Mouse (Mus musculus): ENCODE results near the gene Gm4778.

GRCm38 (mm10) chr3:94311376-94311775 is 47.5 kb downstream of the Gm4778 start:
- TF ChIP-seq CTCF (IDR thresholded peaks at IDR 0.05; ENCODE audit: borderline replicate concordance, control insufficient read depth, extremely low read depth, insufficient read depth, low read length, poor library complexity) (no peak), POLR2A (IDR thresholded peaks at IDR 0.05; ENCODE audit: control insufficient read depth, extremely low read depth, insufficient read depth, low read length, poor library complexity) (no peak)

Data from thymus, adult 2 months (tissue).